Mouse (Mus musculus) lung, embryonic 15.5 days (tissue): ENCODE measurements around the gene Med12. TPM values are rescaled to one million over a fixed set of nuclear protein-coding genes. Genes with fewer than 3 reads are reported as not detected.

Experiments
- ATAC-seq: fragments of 200-750 bp; cut with Nextera tagmentation; 2 replicates; pipeline ENCODE4 v1.8.0; 2017; ENCODE audit warnings: moderate number of reproducible peaks, borderline replicate concordance; ENCODE audit not compliant: low FRiP score, low TSS enrichment; ENCODE audit errors: extremely low read depth
- H3K27ac ChIP-seq: fragments of 300-500 bp; sonication (generic); 2 replicates; pipeline ENCODE4 v1.5.1; 2015; ENCODE audit warnings: moderate library complexity, mild to moderate bottlenecking, inconsistent platforms
- H3K27me3 ChIP-seq: fragments of 300-500 bp; sonication (generic); 2 replicates; pipeline ENCODE4 v1.6.1; 2015; ENCODE audit warnings: inconsistent platforms
- H3K36me3 ChIP-seq: fragments of 300-500 bp; sonication (generic); 2 replicates; pipeline ENCODE4 v1.6.1; 2015; ENCODE audit warnings: inconsistent platforms
- H3K4me1 ChIP-seq: fragments of 300-500 bp; sonication (generic); 2 replicates; pipeline ENCODE4 v1.6.1; 2015; ENCODE audit warnings: inconsistent platforms
- H3K4me2 ChIP-seq: fragments of 300-500 bp; sonication (generic); 2 replicates; pipeline ENCODE4 v1.6.1; 2015; ENCODE audit warnings: inconsistent platforms, mild to moderate bottlenecking, moderate library complexity
- H3K4me3 ChIP-seq: fragments of 300-500 bp; sonication (generic); 2 replicates; pipeline ENCODE4 v1.5.1; 2015; ENCODE audit warnings: mild to moderate bottlenecking, inconsistent platforms
- H3K9ac ChIP-seq: fragments of 300-500 bp; sonication (generic); 2 replicates; pipeline ENCODE4 v1.6.1; 2015; ENCODE audit warnings: inconsistent platforms
- H3K9me3 ChIP-seq: fragments of 300-500 bp; sonication (generic); 2 replicates; pipeline ENCODE4 v1.6.1; 2016; ENCODE audit warnings: inconsistent platforms
- WGBS: fragments of 180-500 bp; shearing (Covaris S2); methylation state at CpG from one replicate; pipeline ENCODE4 v1.1.7; 2015; 5-methylcytosine and 5-hydroxymethylcytosine counted together
- polyA plus RNA-seq: library from polyadenylated mRNA; unstranded; fragments of >200 nt; fragmentation: Nextera tagmentation; extraction: Ambion mirVana; gene quantifications from 2 replicates; pipeline ENCODE4 v1.2.1, GENCODE M21; 2015

Gene Med12
- polyA plus RNA-seq, 1 experiment from 2014 or later = 32.3 TPM

GRCm38 (mm10) chrX:101273410-101273809 is 420 bp upstream of the Med12 start:
- peaks cover 9% of the 10 kb centered on the region for H3K36me3 ChIP-seq
- H3K4me1 ChIP-seq = peaks cover 5% of the 10 kb centered on the region
- H3K9ac ChIP-seq = no peak overlapping the region
- 19% methylated on average over 6 of the region's 6 CpGs for WGBS
- peak overlapping the region; percentile 57 for H3K4me3 ChIP-seq
- H3K27ac ChIP-seq = peak overlapping the region; percentile 23; the same call in 1 of the 2 replicates
- peaks cover 5% of the 10 kb centered on the region; the same call in 1 of the 2 replicates for H3K27me3 ChIP-seq
- ATAC-seq = peak; percentile 23; the same call in 1 of the 2 replicates
- H3K4me2 ChIP-seq = peak overlapping the region; percentile 51
- H3K9me3 ChIP-seq = no peaks in the 10 kb centered on the region

- Histone ChIP-seq H3K9ac (no peak overlapping the region), H3K27me3 (no peaks in the 10 kb centered on the region), H3K4me1 (no peaks in the 10 kb centered on the region), H3K4me2 (no peak overlapping the region), H3K9me3 (no peaks in the 10 kb centered on the region), H3K27ac (no peak overlapping the region), H3K4me3 (no peak overlapping the region), H3K36me3 (peaks cover 52% of the 10 kb centered on the region)
- ATAC-seq = no peak
- WGBS = 70% methylated on average over 6 of the region's 6 CpGs
These were observed 9.0 kb downstream of the Med12 start for GRCm38 (mm10) chrX:101282813-101283212.

- H3K27ac ChIP-seq = no peak overlapping the region
- WGBS = 22% methylated on average over 6 of the region's 6 CpGs
- H3K9me3 ChIP-seq = no peaks in the 10 kb centered on the region
- H3K4me2 ChIP-seq = no peak overlapping the region
- no peak for ATAC-seq
- H3K4me3 ChIP-seq = no peak overlapping the region
- no peaks in the 10 kb centered on the region for H3K27me3 ChIP-seq
- H3K36me3 ChIP-seq = peaks cover 45% of the 10 kb centered on the region
- no peaks in the 10 kb centered on the region for H3K4me1 ChIP-seq
- no peak overlapping the region for H3K9ac ChIP-seq
These were observed 11.7 kb downstream of the Med12 start for GRCm38 (mm10) chrX:101285534-101285933.

GRCm38 (mm10) chrX:101285953-101286670 is 12.3 kb downstream of the Med12 start:
- 88% methylated on average over 14 of the region's 14 CpGs for WGBS
- peaks cover 40% of the 10 kb centered on the region for H3K36me3 ChIP-seq
- no peak for ATAC-seq
- H3K9ac ChIP-seq = no peak overlapping the region
- H3K4me1 ChIP-seq = no peaks in the 10 kb centered on the region
- no peak overlapping the region for H3K4me3 ChIP-seq
- H3K27ac ChIP-seq = no peak overlapping the region
- H3K9me3 ChIP-seq = no peaks in the 10 kb centered on the region
- H3K4me2 ChIP-seq = no peak overlapping the region
- no peaks in the 10 kb centered on the region for H3K27me3 ChIP-seq

GRCm38 (mm10) chrX:101287543-101287942 is 13.7 kb downstream of the Med12 start:
- H3K27me3 ChIP-seq = no peaks in the 10 kb centered on the region
- no peaks in the 10 kb centered on the region for H3K4me1 ChIP-seq
- H3K4me2 ChIP-seq = no peak overlapping the region
- H3K36me3 ChIP-seq = peaks cover 33% of the 10 kb centered on the region
- 85% methylated on average over 3 of the region's 3 CpGs for WGBS
- H3K9ac ChIP-seq = no peak overlapping the region
- no peaks in the 10 kb centered on the region for H3K9me3 ChIP-seq
- no peak overlapping the region for H3K4me3 ChIP-seq
- no peak for ATAC-seq
- H3K27ac ChIP-seq = no peak overlapping the region

GRCm38 (mm10) chrX:101288432-101288831 is 14.6 kb downstream of the Med12 start:
- 88% methylated on average over 6 of the region's 6 CpGs for WGBS
- Histone ChIP-seq H3K27me3 (no peaks in the 10 kb centered on the region), H3K9ac (no peak overlapping the region), H3K4me1 (no peaks in the 10 kb centered on the region), H3K4me2 (no peak overlapping the region), H3K27ac (no peak overlapping the region), H3K9me3 (no peaks in the 10 kb centered on the region), H3K4me3 (no peak overlapping the region), H3K36me3 (peaks cover 32% of the 10 kb centered on the region)
- no peak for ATAC-seq

GRCm38 (mm10) chrX:101289037-101289436 is 15.2 kb downstream of the Med12 start:
- no peaks in the 10 kb centered on the region for H3K4me1 ChIP-seq

GRCm38 (mm10) chrX:101290111-101290510 is 16.3 kb downstream of the Med12 start:
- no peak for ATAC-seq
- H3K4me1 ChIP-seq = no peaks in the 10 kb centered on the region
- H3K9ac ChIP-seq = no peak overlapping the region
- H3K27me3 ChIP-seq = no peaks in the 10 kb centered on the region
- H3K4me2 ChIP-seq = no peak overlapping the region
- H3K36me3 ChIP-seq = peaks cover 40% of the 10 kb centered on the region
- H3K4me3 ChIP-seq = no peak overlapping the region
- no peak overlapping the region for H3K27ac ChIP-seq
- 86% methylated on average over 10 of the region's 10 CpGs for WGBS
- no peaks in the 10 kb centered on the region for H3K9me3 ChIP-seq

More at GRCm38 (mm10) chrX:101289037-101289436, 15.2 kb downstream of the Med12 start:
- no peak overlapping the region for H3K9ac ChIP-seq
- no peak for ATAC-seq
- 85% methylated on average over 7 of the region's 7 CpGs for WGBS
- no peaks in the 10 kb centered on the region for H3K27me3 ChIP-seq
- H3K4me3 ChIP-seq = no peak overlapping the region
- H3K27ac ChIP-seq = no peak overlapping the region
- peaks cover 36% of the 10 kb centered on the region for H3K36me3 ChIP-seq
- H3K9me3 ChIP-seq = no peaks in the 10 kb centered on the region
- no peak overlapping the region for H3K4me2 ChIP-seq

- ATAC-seq = peak; percentile 15; the same call in 1 of the 2 replicates
- H3K9ac ChIP-seq = 0 out of 2 replicates have a peak within 1 kb of the TSS, but pooled peaks have one; percentile 22
- 22% methylated on average over 17 of the region's 24 CpGs for WGBS
These were observed 25.2 kb downstream of the Med12 start, which contains the start of gene Nlgn3 for GRCm38 (mm10) chrX:101299055-101299454. Gene Nlgn3 (plus strand): TSS chrX:101299168.

GRCm38 (mm10) chrX:101299473-101300426 is 25.9 kb downstream of the Med12 start:
- Histone ChIP-seq H3K4me1 (no peaks in the 10 kb centered on the region), H3K4me3 (peak overlapping the region; percentile 38), H3K27me3 (no peaks in the 10 kb centered on the region), H3K9ac (0 out of 2 replicates have a peak overlapping the region, but pooled peaks have one; percentile 22), H3K27ac (no peak overlapping the region), H3K9me3 (no peaks in the 10 kb centered on the region), H3K36me3 (no peaks in the 10 kb centered on the region), H3K4me2 (peak overlapping the region; percentile 57)
- WGBS = 33% methylated on average over 12 of the region's 13 CpGs
- ATAC-seq = peak; percentile 57

More at GRCm38 (mm10) chrX:101299055-101299454, 25.2 kb downstream of the Med12 start, which contains the start of gene Nlgn3:
- Histone ChIP-seq H3K4me1 (no peaks in the 10 kb centered on the region), H3K27ac (no peak within 1 kb of the TSS), H3K4me2 (peak within 1 kb of the TSS; percentile 57), H3K4me3 (peak within 1 kb of the TSS; percentile 38), H3K36me3 (0 out of 2 replicates have a peak, but pooled peaks cover 3% of the 10 kb centered on the region), H3K27me3 (no peaks in the 10 kb centered on the region), H3K9me3 (no peaks in the 10 kb centered on the region)

GRCm38 (mm10) chrX:101300427-101301030 is 26.7 kb downstream of the Med12 start:
- Histone ChIP-seq H3K4me2 (peak overlapping the region; percentile 57), H3K4me1 (no peaks in the 10 kb centered on the region), H3K9ac (no peak overlapping the region), H3K9me3 (no peaks in the 10 kb centered on the region), H3K27ac (no peak overlapping the region), H3K27me3 (no peaks in the 10 kb centered on the region), H3K36me3 (no peaks in the 10 kb centered on the region), H3K4me3 (peak overlapping the region; percentile 38)
- ATAC-seq = 0 out of 2 replicates have a peak, but pooled peaks have one; percentile 36
- WGBS = 37% methylated on average over 13 of the region's 13 CpGs
